48 mouse cellular contexts compared by ENCODE assay signal in the genomic region with DNA sequence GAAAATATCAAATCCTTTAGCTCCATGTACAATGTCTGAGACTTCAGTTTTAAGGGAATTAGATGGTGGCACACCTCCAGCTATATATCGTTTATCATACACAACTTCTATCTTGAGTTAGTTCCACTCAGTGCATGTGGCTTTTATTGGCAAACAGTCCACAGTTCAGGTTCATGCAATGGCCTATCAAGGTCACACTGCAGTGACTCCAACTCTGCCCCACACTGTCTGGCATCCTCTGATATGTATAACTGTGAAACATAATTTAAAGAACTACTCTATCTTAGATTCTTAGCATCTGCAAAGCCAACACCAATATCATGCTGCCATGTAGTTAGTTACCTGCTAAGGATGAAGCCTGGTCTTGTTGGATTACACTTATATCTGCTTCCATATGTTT. TPM values are rescaled to one million over a fixed set of nuclear protein-coding genes. Genes with fewer than 3 reads are reported as not detected.
"Had no signal": no experiment of that assay in that cellular context is flagged by ENCODE, and none has a peak within 500 bp of the region (broad histone marks: within the 10 kb centered on the region; RNA-seq: fewer than 3 reads in every experiment).

No protein-coding gene starts in this region.

- H3K4me1 ChIP-seq: heart, embryonic 12.5 days; heart, embryonic 13.5 days; heart, embryonic 15.5 days; hindbrain, embryonic 10.5 days; hindbrain, embryonic 12.5 days; hindbrain, embryonic 13.5 days; hindbrain, embryonic 15.5 days; intestine, embryonic 15.5 days; kidney, embryonic 15.5 days had no signal

- H3K9ac ChIP-seq: heart, embryonic 12.5 days; heart, embryonic 13.5 days; heart, embryonic 15.5 days; hindbrain, embryonic 12.5 days; hindbrain, embryonic 13.5 days; hindbrain, embryonic 14.5 days; hindbrain, embryonic 15.5 days; intestine, embryonic 15.5 days; kidney, embryonic 15.5 days had no signal

- H3K36me3 ChIP-seq: heart, embryonic 12.5 days; heart, embryonic 13.5 days; heart, embryonic 15.5 days; hindbrain, embryonic 10.5 days; hindbrain, embryonic 12.5 days; hindbrain, embryonic 13.5 days; hindbrain, embryonic 15.5 days; intestine, embryonic 15.5 days; kidney, embryonic 15.5 days had no signal

- H3K27ac ChIP-seq: heart, embryonic 13.5 days; heart, embryonic 15.5 days; hindbrain, embryonic 10.5 days; hindbrain, embryonic 12.5 days; hindbrain, embryonic 13.5 days; hindbrain, embryonic 14.5 days; hindbrain, embryonic 15.5 days; hindbrain, postnatal 0 days; intestine, embryonic 15.5 days; kidney, embryonic 15.5 days; kidney, postnatal 0 days; layer of hippocampus, adult 2 months; left cerebral cortex, adult 2 months had no signal

- H3K27me3 ChIP-seq: heart, embryonic 12.5 days; heart, embryonic 13.5 days; heart, embryonic 15.5 days; hindbrain, embryonic 12.5 days; hindbrain, embryonic 13.5 days; hindbrain, embryonic 15.5 days; intestine, embryonic 15.5 days; kidney, embryonic 15.5 days had no signal

- H3K9me3 ChIP-seq: heart, embryonic 12.5 days; heart, embryonic 13.5 days; heart, embryonic 15.5 days; hindbrain, embryonic 10.5 days; hindbrain, embryonic 12.5 days; hindbrain, embryonic 13.5 days; hindbrain, embryonic 15.5 days; intestine, embryonic 15.5 days; kidney, embryonic 15.5 days had no signal

- H3K4me3 ChIP-seq: heart, embryonic 12.5 days; heart, embryonic 13.5 days; heart, embryonic 15.5 days; hindbrain, embryonic 10.5 days; hindbrain, embryonic 12.5 days; hindbrain, embryonic 13.5 days; hindbrain, embryonic 15.5 days; intestine, embryonic 15.5 days; kidney, embryonic 15.5 days; layer of hippocampus, adult 2 months; left cerebral cortex, adult 2 months had no signal

- DNase-seq: heart, postnatal 10 days; heart, postnatal 14 days; heart, postnatal 36 days; heart, postnatal 4 days; kidney, adult 11 months; kidney, adult 18-20 months; kidney, adult 2 months; kidney, adult 8-10 months; kidney, adult 9 months; kidney, postnatal 10 days; kidney, postnatal 14 days; kidney, postnatal 25 days; kidney, postnatal 36 days; kidney, postnatal 4 days; layer of hippocampus, adult 9-11 months; layer of hippocampus, postnatal 36 days had no signal

RNA-seq across cellular contexts. Expression of a gene that starts 23.1 kb away (rescaled TPM):
- total RNA-seq: heart, postnatal 10 days; heart, postnatal 14 days; heart, postnatal 25 days; heart, postnatal 36 days; heart, postnatal 4 days; hematopoietic stem cell, adult 5-6 weeks; layer of hippocampus, adult 18-20 months; layer of hippocampus, adult 2 months; layer of hippocampus, adult 8-10 months; layer of hippocampus, postnatal 10 days; layer of hippocampus, postnatal 14 days; layer of hippocampus, postnatal 25 days; layer of hippocampus, postnatal 36 days; left cerebral cortex, adult 18-20 months; left cerebral cortex, adult 2 months; left cerebral cortex, adult 8-10 months had no signal
- polyA plus RNA-seq: heart, embryonic 11.5 days; heart, embryonic 12.5 days; heart, embryonic 13.5 days; heart, embryonic 14.5 days; heart, embryonic 15.5 days; heart, embryonic 16.5 days; heart, postnatal 0 days; hindbrain, embryonic 10.5 days; inflammation-experienced regulatory T-cells, adult 6 months; intestine, embryonic 14.5 days; intestine, embryonic 15.5 days; intestine, embryonic 16.5 days; intestine, postnatal 0 days; large intestine, adult 2 months had no signal
